Mouse (Mus musculus): ENCODE results near the gene Mrtfa. TPM values are rescaled to one million over a fixed set of nuclear protein-coding genes. Genes with fewer than 3 reads are reported as not detected.

Mrtfa gene
- polyA plus RNA-seq, 1 experiment, result 2.7 TPM

DNA sequence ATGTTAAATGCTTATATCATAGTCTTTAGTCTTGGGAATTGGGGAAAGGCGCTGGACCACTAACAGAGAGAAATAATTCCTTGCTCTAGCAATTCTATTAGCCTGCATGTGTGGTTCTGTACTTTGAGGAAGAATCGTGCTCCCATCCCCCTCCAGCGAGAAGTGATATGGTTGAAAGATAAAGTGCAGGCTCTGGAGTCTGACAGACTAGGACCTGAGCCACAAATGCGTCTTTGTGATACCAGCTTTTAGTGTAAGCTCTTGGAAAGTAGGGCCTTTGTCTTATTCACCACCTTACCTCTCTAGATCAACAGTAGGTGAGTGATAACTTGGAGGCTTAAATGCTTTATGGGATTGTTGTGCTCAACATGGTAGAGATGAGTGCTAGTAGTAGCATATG lies 209.4 kb downstream of the Mrtfa start:
- peaks cover 5% of the 10 kb centered on the region; the same call in 1 of the 2 replicates for H3K4me1 ChIP-seq (ENCODE audit: control insufficient read depth, insufficient read depth, insufficient read length, low read length)
- H3K27ac ChIP-seq (replicated peaks; ENCODE audit: low read depth, low read length), result no peak overlapping the region
- H3K4me3 ChIP-seq (ENCODE audit: insufficient read depth, low read depth, low read length), result no peak overlapping the region

DNA sequence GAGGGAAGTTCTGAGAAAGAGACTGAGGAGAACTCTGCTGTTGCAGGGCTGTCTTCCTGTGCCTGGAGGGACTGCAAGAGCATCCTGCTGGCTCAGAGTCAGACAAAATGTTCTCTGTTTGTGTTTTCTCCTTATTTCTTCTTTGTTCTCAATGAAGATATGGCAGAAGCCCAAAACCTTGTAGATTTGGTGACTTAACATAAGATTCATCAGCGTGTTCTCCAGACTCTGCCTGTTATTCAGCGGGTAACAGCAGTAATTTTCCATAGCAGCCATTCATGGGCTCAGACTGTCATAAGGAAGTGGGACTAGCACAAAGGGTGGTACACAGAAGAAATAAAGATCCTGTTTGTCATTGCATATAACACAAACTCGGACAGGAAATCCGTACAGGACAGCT lies 210.9 kb downstream of the Mrtfa start:
- H3K4me1 ChIP-seq (ENCODE audit: control insufficient read depth, insufficient read depth, insufficient read length, low read length), result peaks cover 5% of the 10 kb centered on the region; the same call in 1 of the 2 replicates
- peak overlapping the region; percentile 0; the same call in 1 of the 2 replicates for H3K27ac ChIP-seq (replicated peaks; ENCODE audit: low read depth, low read length)
- H3K4me3 ChIP-seq (ENCODE audit: insufficient read depth, low read depth, low read length), result 0 out of 2 replicates have a peak overlapping the region, but pooled peaks have one; percentile 5

- H3K4me1 ChIP-seq (ENCODE audit: control insufficient read depth, insufficient read depth, insufficient read length, low read length), result peaks cover 5% of the 10 kb centered on the region; the same call in 1 of the 2 replicates
- no peak within 1 kb of the TSS for H3K27ac ChIP-seq (replicated peaks; ENCODE audit: low read depth, low read length)
- peak within 1 kb of the TSS; percentile 95 for H3K4me3 ChIP-seq (ENCODE audit: insufficient read depth, low read depth, low read length)
Measured at GRCm38 (mm10) chr15:80977620-80978334, 212.8 kb downstream of the Mrtfa start, which contains the start of gene Sgsm3. TSS of gene Sgsm3 (plus strand) at chr15:80977765.

- H3K4me1 ChIP-seq (ENCODE audit: control insufficient read depth, insufficient read depth, insufficient read length, low read length), result peaks cover 5% of the 10 kb centered on the region; the same call in 1 of the 2 replicates
- H3K4me3 ChIP-seq (ENCODE audit: insufficient read depth, low read depth, low read length), result no peak overlapping the region
- H3K27ac ChIP-seq (replicated peaks; ENCODE audit: low read depth, low read length), result no peak overlapping the region
Measured at GRCm38 (mm10) chr15:80975666-80976065, 214.9 kb downstream of the Mrtfa start.

DNA sequence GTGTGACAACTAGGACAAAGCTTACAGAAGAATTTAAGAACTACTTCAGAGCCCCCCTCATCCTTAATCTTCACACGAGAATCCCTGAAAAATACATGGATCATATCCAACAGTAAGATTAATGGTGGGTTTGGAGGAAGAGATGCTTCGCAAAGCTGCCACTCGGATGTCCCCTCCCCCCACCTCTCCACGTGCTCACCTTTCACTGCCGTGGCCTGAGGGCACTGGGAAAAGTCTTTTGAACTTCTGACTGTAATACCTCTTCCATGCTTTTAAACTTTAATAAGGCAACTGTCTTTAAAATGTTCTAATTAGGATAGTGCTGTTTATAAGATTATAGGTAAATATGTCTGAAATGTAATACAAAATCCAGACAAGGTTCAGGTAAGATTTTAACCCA lies 216.2 kb downstream of the Mrtfa start:
- peaks cover 5% of the 10 kb centered on the region; the same call in 1 of the 2 replicates for H3K4me1 ChIP-seq (ENCODE audit: control insufficient read depth, insufficient read depth, insufficient read length, low read length)
- H3K4me3 ChIP-seq (ENCODE audit: insufficient read depth, low read depth, low read length), result no peak overlapping the region
- H3K27ac ChIP-seq (replicated peaks; ENCODE audit: low read depth, low read length), result no peak overlapping the region

- no peak overlapping the region for H3K27ac ChIP-seq (replicated peaks; ENCODE audit: low read depth, low read length)
- H3K4me1 ChIP-seq (ENCODE audit: control insufficient read depth, insufficient read depth, insufficient read length, low read length), result no peaks in the 10 kb centered on the region
- no peak overlapping the region for H3K4me3 ChIP-seq (ENCODE audit: insufficient read depth, low read depth, low read length)
Measured at GRCm38 (mm10) chr15:80969371-80969770, 221.2 kb downstream of the Mrtfa start.

Other genes with a start within 250 kb of the Mrtfa start
- gene Adsl, start 242.3 kb downstream of the Mrtfa start, polyA plus RNA-seq (2012; ENCODE audit: insufficient read depth, insufficient read length, missing spikeins), result 31.1 and 43.6 TPM in 2 replicates
- 5.5 and 5.9 TPM in 2 replicates for gene Sgsm3, start 213.0 kb downstream of the Mrtfa start, polyA plus RNA-seq (2012; ENCODE audit: insufficient read depth, insufficient read length, missing spikeins)
- gene Mchr1, start 44.7 kb upstream of the Mrtfa start, polyA plus RNA-seq (2012; ENCODE audit: insufficient read depth, insufficient read length, missing spikeins), result not detected in 2 replicates
- gene Slc25a17, start 170.1 kb upstream of the Mrtfa start, polyA plus RNA-seq (2012; ENCODE audit: insufficient read depth, insufficient read length, missing spikeins), result 109 and 113 TPM in 2 replicates
- 181 and 325 TPM in 2 replicates for gene St13, start 209.3 kb upstream of the Mrtfa start, polyA plus RNA-seq (2012; ENCODE audit: insufficient read depth, insufficient read length, missing spikeins)
- 15.6 and 33.2 TPM in 2 replicates for gene Xpnpep3, start 209.4 kb upstream of the Mrtfa start, polyA plus RNA-seq (2012; ENCODE audit: insufficient read depth, insufficient read length, missing spikeins)
- not detected in 2 replicates for gene Dnajb7, start 217.5 kb upstream of the Mrtfa start, polyA plus RNA-seq (2012; ENCODE audit: insufficient read depth, insufficient read length, missing spikeins)

Data from brown adipose tissue, adult 24 weeks (tissue).